Mouse (Mus musculus) ovary, postnatal 36 days (tissue): Measurements from ENCODE around the gene 1810062G17Rik.

Source experiments
- DNase-seq: peaks from one replicate; pipeline ENCODE4 v3.0.0; 2022; ENCODE audit warnings: low spot score, mixed read lengths

1810062G17Rik gene

GRCm38 (mm10) chr3:36505306-36505705 is 29.6 kb downstream of the 1810062G17Rik start:
- DNase-seq, result no peak

DNA sequence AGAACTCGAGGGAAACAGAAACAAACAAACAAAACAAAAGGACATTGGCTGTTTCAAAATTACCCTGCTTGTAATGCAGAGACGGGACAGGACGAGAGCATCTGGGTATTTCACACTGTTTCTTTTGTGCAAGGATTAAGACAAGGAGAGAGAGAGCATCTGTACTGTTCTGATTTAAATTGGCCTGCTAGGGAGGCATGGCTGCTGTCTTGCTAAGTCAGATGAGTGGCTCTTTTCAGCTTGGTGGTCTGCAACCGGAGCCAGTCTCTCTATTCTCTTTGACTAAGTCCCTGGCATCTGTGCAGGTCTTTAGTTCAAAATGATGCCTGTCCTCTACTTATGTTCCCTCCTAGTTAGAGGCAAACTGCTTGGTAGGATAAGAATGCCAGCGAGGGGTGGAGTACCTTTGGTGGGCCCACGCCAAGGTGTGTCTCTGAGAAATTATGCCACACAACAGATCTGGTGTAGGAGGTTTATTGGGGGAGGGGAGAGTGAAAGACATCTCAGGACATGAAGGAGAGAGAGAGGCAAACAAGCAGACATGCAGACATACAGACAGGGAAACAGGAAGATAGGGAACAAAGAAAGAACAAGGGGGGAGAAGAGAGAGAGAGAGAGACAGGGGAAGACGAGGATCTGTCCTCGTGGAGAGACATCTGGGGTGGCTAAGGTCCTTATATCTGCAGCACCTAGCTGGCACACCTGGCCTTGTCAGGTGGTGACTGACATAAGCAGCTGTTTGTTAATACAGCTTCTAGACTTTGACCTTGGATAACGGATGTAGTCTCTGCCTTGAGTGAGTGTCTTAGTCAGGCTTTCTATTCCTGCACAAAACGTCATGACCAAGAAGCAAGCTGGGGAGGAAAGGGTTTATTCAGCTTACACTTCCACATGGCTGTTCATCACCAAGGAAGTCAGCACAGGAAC is 30.3 kb downstream of the 1810062G17Rik start:
- no peak for DNase-seq

DNA sequence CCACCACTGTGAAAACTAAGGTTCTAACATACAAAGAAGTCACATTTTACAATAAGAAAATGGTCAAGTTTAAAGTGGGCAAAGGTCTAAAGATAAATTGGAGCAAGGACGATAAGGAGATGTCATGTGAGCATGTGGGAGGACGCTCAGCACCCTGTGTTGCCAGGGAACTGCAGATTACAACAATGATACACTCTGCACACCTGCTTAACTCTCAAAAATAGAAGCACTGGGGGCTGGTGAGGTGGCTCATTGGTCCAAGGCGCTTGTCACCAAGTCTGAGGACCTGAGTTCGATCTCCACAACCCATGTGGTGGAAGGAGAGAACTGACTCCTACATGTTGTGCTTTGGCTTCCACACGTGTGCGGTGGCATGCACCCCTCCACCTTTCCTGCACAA is 35.8 kb downstream of the 1810062G17Rik start:
- DNase-seq, result no peak

DNA sequence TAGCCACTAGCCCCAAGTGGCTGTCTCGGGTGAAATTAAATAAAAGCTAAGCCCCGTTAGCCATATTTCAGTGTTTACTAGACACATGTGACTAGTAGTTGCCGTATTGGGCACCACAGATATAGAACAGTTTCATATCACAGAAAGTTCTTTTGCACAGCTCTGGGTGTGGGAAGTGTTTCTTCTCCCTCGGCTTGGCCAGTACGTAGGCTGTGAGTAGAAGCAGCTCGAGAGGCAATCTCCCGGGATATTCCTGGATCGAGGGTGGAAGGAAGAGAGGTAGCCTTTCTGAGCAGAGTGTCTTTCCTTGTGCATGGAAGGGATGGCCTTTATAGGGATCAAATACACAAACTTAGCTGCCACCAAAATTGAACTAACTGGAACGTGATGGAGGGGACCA is 40.5 kb downstream of the 1810062G17Rik start:
- no peak for DNase-seq

DNA sequence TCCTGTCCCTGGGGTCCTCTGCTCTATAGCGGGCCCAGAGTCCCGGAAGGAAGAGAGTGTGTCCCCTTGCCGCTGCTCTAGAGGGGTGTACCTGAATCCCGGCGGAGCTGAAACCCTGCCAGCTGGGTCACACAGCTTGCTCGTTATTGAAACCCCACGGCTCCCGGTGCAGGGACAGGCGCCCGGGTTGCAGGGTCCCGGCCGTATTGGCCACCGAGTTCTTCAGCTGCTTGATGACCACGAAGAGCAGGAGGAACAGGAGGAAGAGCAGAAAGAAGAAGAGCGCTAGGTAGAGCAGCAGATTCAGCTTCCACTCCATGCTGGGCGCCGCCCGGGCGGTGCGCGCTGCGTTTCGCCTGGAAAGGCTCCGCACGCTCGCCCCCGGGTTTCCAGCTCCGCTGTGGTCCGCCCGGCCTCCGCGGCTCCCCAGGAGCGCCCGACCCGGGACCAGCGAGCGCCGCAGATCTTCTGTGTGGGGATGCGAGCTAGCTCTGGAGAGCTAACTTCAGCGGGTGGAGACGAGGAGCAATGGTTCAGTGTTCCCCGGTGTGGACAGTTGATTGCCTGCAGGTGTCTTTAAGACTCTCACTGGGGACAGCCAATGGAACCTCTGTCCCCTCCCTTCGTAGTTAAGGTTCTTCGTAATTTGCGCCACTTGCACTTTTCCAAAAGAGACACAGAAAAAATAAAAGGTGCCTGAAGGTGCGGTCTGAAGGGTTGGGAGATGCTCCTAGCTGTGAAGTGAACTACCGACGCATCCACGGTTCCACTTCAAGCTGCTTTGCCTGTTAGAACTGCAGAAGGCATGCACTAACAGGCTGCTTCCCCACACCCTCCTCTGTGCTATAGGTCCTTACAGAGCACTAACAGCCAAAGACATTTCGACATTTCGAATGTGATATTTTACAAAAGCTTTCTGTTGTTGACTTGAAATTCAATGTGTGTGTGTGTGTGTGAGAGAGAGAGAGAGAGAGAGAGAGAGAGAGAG is 45.6 kb downstream of the 1810062G17Rik start, which contains the start of gene Gm11549:
TSS of gene Gm11549 (minus strand) at position 741 of the 988 bp plus-strand sequence.
- peak; percentile 36 for DNase-seq

GRCm38 (mm10) chr3:36522137-36522536 is 46.4 kb downstream of the 1810062G17Rik start:
- no peak for DNase-seq

- no peak for DNase-seq
Measured at GRCm38 (mm10) chr3:36524466-36524865, 48.7 kb downstream of the 1810062G17Rik start.

- no peak for DNase-seq
Measured at GRCm38 (mm10) chr3:36530345-36530744, 54.6 kb downstream of the 1810062G17Rik start.

DNA sequence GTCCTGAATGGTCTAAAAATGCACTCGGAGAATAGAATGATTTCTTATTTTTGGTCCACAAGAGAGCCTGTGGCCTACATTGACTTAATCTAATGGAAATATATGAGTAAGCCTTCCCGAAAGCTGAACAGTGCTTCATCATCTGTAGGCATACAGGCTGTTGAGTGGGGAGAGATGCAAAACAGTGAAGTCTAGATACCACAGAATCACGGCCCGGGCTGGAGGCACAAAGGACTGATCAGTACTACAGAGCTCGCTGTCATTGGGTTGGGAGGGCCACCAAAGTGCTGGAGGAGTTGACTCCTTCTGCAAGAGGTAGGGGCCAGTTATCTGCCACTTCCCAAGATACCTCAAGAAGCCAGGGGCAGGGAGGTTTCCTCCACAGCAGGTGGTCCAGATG is 55.0 kb downstream of the 1810062G17Rik start:
- DNase-seq, result no peak

DNA sequence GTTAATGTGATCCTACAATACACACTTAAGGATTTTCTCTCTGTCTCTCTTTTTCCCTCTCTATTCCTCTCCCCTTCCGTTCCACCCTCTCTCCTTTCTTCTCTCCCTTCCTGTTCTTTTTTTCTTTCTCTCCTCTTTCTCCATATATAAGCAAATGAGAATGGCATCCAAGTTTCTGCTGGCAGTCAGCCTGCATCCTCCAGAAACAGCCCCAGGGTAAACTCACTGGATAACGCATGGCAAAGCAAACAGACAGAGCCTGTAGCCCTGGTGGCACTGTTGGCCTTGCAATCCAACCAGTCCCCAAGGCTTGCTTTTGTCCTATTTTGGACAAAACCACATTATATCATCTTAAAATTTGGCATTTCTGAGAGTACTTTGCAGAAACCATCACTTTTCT is 55.5 kb downstream of the 1810062G17Rik start:
- DNase-seq, result no peak
